Mouse (Mus musculus) liver, embryonic 13.5 days (tissue): ENCODE measurements at regions not wholly inside any gene's neighbourhood (a gene's known extent, or its start where the extent isn't known, plus 50 kb on each side); places are given as distances from the start of the nearest gene placed in this dataset.

ENCODE experiments used
- ATAC-seq: fragments of 200-750 bp; cut with Nextera tagmentation; 2 replicates; pipeline ENCODE4 v1.8.0; 2017; ENCODE audit warnings: low read depth, mild to moderate bottlenecking, moderate number of reproducible peaks, moderate library complexity
- DNase-seq: peaks from one replicate; pipeline ENCODE4 v3.0.0; 2022
- H3K27ac ChIP-seq: fragments of 300-500 bp; sonication (generic); 2 replicates; pipeline ENCODE4 v1.5.1; 2015; ENCODE audit warnings: moderate library complexity, mild to moderate bottlenecking, inconsistent platforms
- H3K27me3 ChIP-seq: fragments of 300-500 bp; sonication (generic); 2 replicates; pipeline ENCODE4 v1.6.1; 2015; ENCODE audit warnings: mild to moderate bottlenecking, inconsistent platforms
- H3K36me3 ChIP-seq: fragments of 300-500 bp; sonication (generic); 2 replicates; pipeline ENCODE4 v1.6.1; 2015; ENCODE audit warnings: mild to moderate bottlenecking, inconsistent platforms
- H3K4me1 ChIP-seq: fragments of 300-500 bp; sonication (generic); replicated peaks from 2 replicates; pipeline ENCODE4 v1.6.1; 2015; ENCODE audit warnings: inconsistent platforms
- H3K4me2 ChIP-seq: fragments of 300-500 bp; sonication (generic); 2 replicates; pipeline ENCODE4 v1.6.1; 2015; ENCODE audit warnings: inconsistent platforms, mild to moderate bottlenecking, moderate library complexity
- H3K4me3 ChIP-seq: fragments of 300-500 bp; sonication (generic); replicated peaks from 2 replicates; pipeline ENCODE4 v1.5.1; 2015; ENCODE audit warnings: mild to moderate bottlenecking, inconsistent platforms
- H3K9ac ChIP-seq: fragments of 300-500 bp; sonication (generic); 2 replicates; pipeline ENCODE4 v1.6.1; 2015; ENCODE audit warnings: mild to moderate bottlenecking, inconsistent platforms
- H3K9me3 ChIP-seq: fragments of 300-500 bp; sonication (generic); replicated peaks from 2 replicates; pipeline ENCODE4 v1.6.1; 2016; ENCODE audit warnings: inconsistent platforms
- WGBS: fragments of 180-500 bp; shearing (Covaris S2); methylation state at CpG from one replicate; pipeline ENCODE4 v1.1.7; 2015; ENCODE audit not compliant: insufficient replicate concordance; 5-methylcytosine and 5-hydroxymethylcytosine counted together

- Histone ChIP-seq H3K36me3 (no peaks in the 10 kb centered on the region), H3K27me3 (no peaks in the 10 kb centered on the region), H3K9ac (no peak overlapping the region), H3K4me1 (no peaks in the 10 kb centered on the region), H3K9me3 (no peaks in the 10 kb centered on the region), H3K27ac (no peak overlapping the region), H3K4me2 (no peak overlapping the region), H3K4me3 (no peak overlapping the region)
- ATAC-seq (no peak), DNase-seq (no peak)
These were observed 131.4 kb downstream of the Btc start for GRCm38 (mm10) chr5:91271416-91271815.

DNA sequence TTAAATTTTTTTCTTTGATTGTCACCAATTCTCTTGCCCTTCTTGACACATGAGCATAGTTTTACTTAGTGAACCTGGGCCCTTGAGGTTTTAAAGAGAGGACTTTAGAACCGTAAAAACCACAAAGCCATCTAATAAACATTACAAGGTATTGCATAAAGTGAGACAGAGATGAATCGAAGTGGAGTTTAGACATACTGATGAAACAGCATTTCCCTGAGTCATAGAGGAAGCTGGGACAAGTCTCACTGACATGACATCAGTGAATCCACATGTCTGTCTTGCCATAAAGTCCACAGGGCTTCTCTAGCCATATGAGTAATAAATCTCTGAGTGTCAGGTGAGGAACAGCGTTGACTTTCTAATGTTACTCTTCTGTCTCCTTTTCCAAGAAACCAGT, 128.4 kb downstream of the Btc start:
- DNase-seq (no peak), ATAC-seq (no peak)
- Histone ChIP-seq H3K27me3 (no peaks in the 10 kb centered on the region), H3K4me2 (no peak overlapping the region), H3K9ac (no peak overlapping the region), H3K4me3 (no peak overlapping the region), H3K27ac (no peak overlapping the region), H3K4me1 (no peaks in the 10 kb centered on the region), H3K9me3 (no peaks in the 10 kb centered on the region), H3K36me3 (no peaks in the 10 kb centered on the region)
- 62% methylated on average over 3 of the region's 3 CpGs for WGBS

DNA sequence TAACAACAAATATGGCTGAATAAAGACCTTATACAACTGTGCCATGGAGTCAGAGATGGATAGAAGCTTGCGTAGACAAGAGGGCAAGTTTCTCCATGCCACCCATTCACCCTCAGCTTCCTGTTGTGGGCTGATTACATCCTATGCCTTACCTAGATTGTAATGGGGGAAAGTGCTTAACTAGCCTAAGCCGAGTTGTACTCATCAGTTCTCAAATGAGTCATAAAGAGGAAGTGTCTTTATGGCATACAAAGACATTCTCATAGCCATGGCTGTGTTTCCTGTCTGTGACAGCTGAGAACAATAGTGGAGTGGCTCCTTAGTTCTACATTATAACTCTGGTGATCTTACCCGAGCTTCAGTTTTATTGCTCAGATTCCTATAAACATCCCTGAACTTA, 124.3 kb downstream of the Btc start:
- Histone ChIP-seq H3K9ac (no peak overlapping the region), H3K27me3 (no peaks in the 10 kb centered on the region), H3K36me3 (no peaks in the 10 kb centered on the region), H3K4me2 (no peak overlapping the region), H3K4me1 (no peaks in the 10 kb centered on the region), H3K27ac (no peak overlapping the region), H3K4me3 (no peak overlapping the region), H3K9me3 (no peaks in the 10 kb centered on the region)
- DNase-seq (no peak), ATAC-seq (no peak)
- WGBS = 30% methylated on average over 3 of the region's 3 CpGs

DNA sequence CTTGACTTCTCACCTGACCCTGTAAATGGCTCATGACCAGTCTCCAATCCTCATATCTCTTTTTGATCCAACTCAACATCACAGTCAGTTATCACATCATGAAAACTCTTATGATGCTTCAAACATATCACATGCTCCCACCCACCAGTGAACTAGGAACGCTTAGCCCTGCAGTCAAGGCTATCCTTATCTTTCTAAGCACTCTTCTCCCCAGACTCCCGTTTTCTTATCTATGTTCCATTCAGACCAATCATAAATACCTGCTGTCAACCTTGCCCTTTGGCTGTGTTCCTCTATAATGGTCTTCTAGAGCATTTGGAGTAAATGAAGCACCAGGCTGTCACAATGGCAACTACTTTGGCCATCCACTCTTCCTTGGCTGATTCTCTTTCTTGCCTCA, 123.3 kb downstream of the Btc start:
- no peak overlapping the region for H3K27ac ChIP-seq
- WGBS = 12% methylated on average over 2 of the region's 2 CpGs

DNA sequence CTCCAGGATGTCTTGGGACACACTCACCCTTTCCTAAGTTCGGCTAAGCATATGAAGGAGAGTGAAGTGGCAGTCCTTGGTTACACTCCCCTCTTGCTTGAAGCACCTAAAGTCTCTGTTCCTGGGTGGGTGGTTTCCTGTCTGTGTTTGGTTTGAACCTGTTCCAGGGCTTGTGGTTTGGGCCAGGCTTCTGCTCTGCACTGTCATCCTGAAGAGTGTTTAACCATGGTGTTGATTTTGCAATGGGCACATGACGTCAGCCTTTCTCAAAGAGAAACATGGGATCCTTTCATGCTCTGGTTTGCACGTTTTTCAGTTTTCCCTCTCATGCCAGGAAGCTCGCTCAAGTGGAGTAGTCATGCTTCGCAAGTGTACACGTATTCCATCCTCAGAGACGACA, 119.8 kb downstream of the Btc start:
- Histone ChIP-seq H3K9ac (no peak overlapping the region), H3K4me2 (no peak overlapping the region), H3K4me1 (no peaks in the 10 kb centered on the region), H3K4me3 (no peak overlapping the region), H3K9me3 (no peaks in the 10 kb centered on the region), H3K27ac (no peak overlapping the region), H3K27me3 (no peaks in the 10 kb centered on the region), H3K36me3 (no peaks in the 10 kb centered on the region)
- 45% methylated on average over 7 of the region's 7 CpGs for WGBS
- DNase-seq (no peak), ATAC-seq (no peak)

More for the DNA sequence above, 123.3 kb downstream of the Btc start:
- no peak for DNase-seq
- Histone ChIP-seq H3K9me3 (no peaks in the 10 kb centered on the region), H3K4me3 (no peak overlapping the region), H3K27me3 (no peaks in the 10 kb centered on the region), H3K36me3 (no peaks in the 10 kb centered on the region), H3K9ac (no peak overlapping the region), H3K4me1 (no peaks in the 10 kb centered on the region), H3K4me2 (no peak overlapping the region)
- ATAC-seq = no peak

GRCm38 (mm10) chr5:91293073-91293472, 109.7 kb downstream of the Btc start:
- DNase-seq (no peak), ATAC-seq (no peak)
- no peak overlapping the region for H3K4me2 ChIP-seq
- WGBS = 59% methylated on average over 4 of the region's 4 CpGs
- H3K9ac ChIP-seq = no peak overlapping the region
- H3K4me1 ChIP-seq = no peaks in the 10 kb centered on the region
- no peaks in the 10 kb centered on the region for H3K9me3 ChIP-seq
- H3K27me3 ChIP-seq = no peaks in the 10 kb centered on the region
- no peaks in the 10 kb centered on the region for H3K36me3 ChIP-seq
- H3K4me3 ChIP-seq = no peak overlapping the region
- no peak overlapping the region for H3K27ac ChIP-seq

- Histone ChIP-seq H3K9me3 (no peaks in the 10 kb centered on the region), H3K27me3 (no peaks in the 10 kb centered on the region), H3K27ac (no peak overlapping the region), H3K9ac (no peak overlapping the region), H3K36me3 (no peaks in the 10 kb centered on the region), H3K4me1 (no peaks in the 10 kb centered on the region), H3K4me2 (no peak overlapping the region), H3K4me3 (no peak overlapping the region)
- ATAC-seq (no peak), DNase-seq (no peak)
- WGBS = 72% methylated on average over 3 of the region's 3 CpGs
These were observed 107.8 kb downstream of the Btc start for GRCm38 (mm10) chr5:91294957-91295356.

DNA sequence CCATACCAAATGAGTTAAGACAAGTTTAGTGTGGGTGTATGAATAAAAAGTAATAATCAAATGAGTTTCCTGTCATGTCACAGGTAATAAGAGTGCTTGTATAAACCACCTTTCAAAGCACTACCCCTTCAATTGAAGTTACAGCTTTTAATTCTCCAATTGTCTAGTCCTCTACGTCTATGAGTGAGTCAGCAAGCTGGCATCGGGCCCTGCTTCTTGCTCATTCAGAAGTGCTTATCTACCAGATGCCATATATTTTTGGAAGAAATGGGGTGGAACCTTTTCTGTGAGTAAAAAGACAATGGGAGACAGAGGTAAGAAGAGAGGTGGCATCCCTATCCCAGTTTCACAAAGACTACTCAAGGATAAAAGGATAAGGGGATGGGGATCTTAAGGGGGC, 105.7 kb downstream of the Btc start:
- Histone ChIP-seq H3K4me1 (no peaks in the 10 kb centered on the region), H3K9me3 (no peaks in the 10 kb centered on the region), H3K36me3 (no peaks in the 10 kb centered on the region), H3K9ac (no peak overlapping the region), H3K4me2 (no peak overlapping the region), H3K4me3 (no peak overlapping the region), H3K27me3 (no peaks in the 10 kb centered on the region), H3K27ac (no peak overlapping the region)
- no peak for ATAC-seq
- no peak for DNase-seq
- WGBS = 48% methylated on average over 2 of the region's 2 CpGs

DNA sequence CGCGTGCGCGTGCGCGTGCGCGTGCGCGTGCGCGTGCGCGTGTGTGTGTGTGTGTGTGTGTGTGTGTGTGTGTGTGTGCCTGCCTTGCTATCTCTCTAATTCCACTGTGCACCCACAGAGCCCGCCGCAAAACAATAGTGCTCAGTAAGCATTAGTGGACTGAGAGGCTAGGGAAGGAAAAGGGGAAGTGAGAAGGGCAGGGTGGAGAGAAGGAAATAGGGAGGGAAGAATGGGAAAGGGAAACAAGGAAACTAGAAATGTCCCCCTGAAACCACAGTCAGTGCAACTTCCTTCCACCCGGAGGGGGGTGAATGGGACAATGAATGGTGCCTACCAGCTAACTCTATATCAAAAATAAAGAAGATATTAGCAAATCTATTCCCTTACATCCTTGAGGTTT, 100.7 kb downstream of the Btc start:
- no peaks in the 10 kb centered on the region for H3K27me3 ChIP-seq
- no peak overlapping the region for H3K27ac ChIP-seq
- H3K9me3 ChIP-seq = no peaks in the 10 kb centered on the region
- no peak for DNase-seq
- no peak for ATAC-seq
- no peaks in the 10 kb centered on the region for H3K4me1 ChIP-seq
- H3K4me3 ChIP-seq = no peak overlapping the region
- H3K4me2 ChIP-seq = no peak overlapping the region
- no peak overlapping the region for H3K9ac ChIP-seq
- WGBS = 78% methylated on average over 17 of the region's 17 CpGs
- H3K36me3 ChIP-seq = no peaks in the 10 kb centered on the region

GRCm38 (mm10) chr5:91302943-91303342, 99.9 kb downstream of the Btc start:
- Histone ChIP-seq H3K9me3 (no peaks in the 10 kb centered on the region), H3K36me3 (no peaks in the 10 kb centered on the region), H3K9ac (no peak overlapping the region), H3K27me3 (no peaks in the 10 kb centered on the region), H3K4me3 (no peak overlapping the region), H3K27ac (no peak overlapping the region), H3K4me1 (no peaks in the 10 kb centered on the region), H3K4me2 (no peak overlapping the region)
- ATAC-seq (no peak), DNase-seq (no peak)
- WGBS = 65% methylated on average over 9 of the region's 9 CpGs

- no peak for ATAC-seq
- WGBS = 54% methylated on average over 5 of the region's 5 CpGs
These were observed 99.1 kb downstream of the Btc start for GRCm38 (mm10) chr5:91303702-91304101.

DNA sequence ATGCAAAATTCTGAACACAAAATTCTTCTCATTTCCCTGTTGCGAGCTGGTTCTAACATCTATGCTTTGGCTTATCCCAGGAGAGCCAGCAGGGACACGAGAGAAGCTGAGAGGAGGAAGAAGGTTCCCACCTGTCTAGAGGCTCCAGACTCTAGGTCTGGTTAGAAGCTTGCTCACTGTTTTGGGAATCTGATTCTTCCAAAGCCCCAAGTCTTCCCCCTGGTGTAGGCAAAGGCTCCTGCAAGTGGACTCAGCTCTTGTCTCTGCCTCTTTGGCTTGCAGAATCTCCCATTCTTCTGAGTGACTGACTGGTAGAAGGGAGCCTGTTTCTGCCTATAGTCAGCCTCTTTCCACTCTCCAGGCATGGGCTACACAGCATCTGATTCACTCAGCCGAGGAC, 95.8 kb downstream of the Btc start:
- 51% methylated on average over 3 of the region's 3 CpGs for WGBS
- Histone ChIP-seq H3K9ac (no peak overlapping the region), H3K27ac (no peak overlapping the region), H3K4me1 (no peaks in the 10 kb centered on the region), H3K4me2 (no peak overlapping the region), H3K4me3 (no peak overlapping the region), H3K36me3 (no peaks in the 10 kb centered on the region), H3K9me3 (no peaks in the 10 kb centered on the region), H3K27me3 (no peaks in the 10 kb centered on the region)
- DNase-seq (no peak), ATAC-seq (no peak)

More at GRCm38 (mm10) chr5:91303702-91304101, 99.1 kb downstream of the Btc start:
- H3K27ac ChIP-seq = no peak overlapping the region
- H3K36me3 ChIP-seq = no peaks in the 10 kb centered on the region
- no peak for DNase-seq
- H3K9ac ChIP-seq = no peak overlapping the region
- no peaks in the 10 kb centered on the region for H3K4me1 ChIP-seq
- H3K27me3 ChIP-seq = no peaks in the 10 kb centered on the region
- H3K4me2 ChIP-seq = no peak overlapping the region
- H3K9me3 ChIP-seq = no peaks in the 10 kb centered on the region
- H3K4me3 ChIP-seq = no peak overlapping the region
